Mouse (Mus musculus) hindlimb bud, embryonic 11.5 days (tissue): ENCODE results near the gene Ifna4.

Experiments used
- DNase-seq: peaks from one replicate; pipeline ENCODE4 v3.0.0-alpha.2; 2012; ENCODE audit warnings: low read depth, low spot score; ENCODE audit errors: extremely low spot score

The Ifna4 gene

DNA sequence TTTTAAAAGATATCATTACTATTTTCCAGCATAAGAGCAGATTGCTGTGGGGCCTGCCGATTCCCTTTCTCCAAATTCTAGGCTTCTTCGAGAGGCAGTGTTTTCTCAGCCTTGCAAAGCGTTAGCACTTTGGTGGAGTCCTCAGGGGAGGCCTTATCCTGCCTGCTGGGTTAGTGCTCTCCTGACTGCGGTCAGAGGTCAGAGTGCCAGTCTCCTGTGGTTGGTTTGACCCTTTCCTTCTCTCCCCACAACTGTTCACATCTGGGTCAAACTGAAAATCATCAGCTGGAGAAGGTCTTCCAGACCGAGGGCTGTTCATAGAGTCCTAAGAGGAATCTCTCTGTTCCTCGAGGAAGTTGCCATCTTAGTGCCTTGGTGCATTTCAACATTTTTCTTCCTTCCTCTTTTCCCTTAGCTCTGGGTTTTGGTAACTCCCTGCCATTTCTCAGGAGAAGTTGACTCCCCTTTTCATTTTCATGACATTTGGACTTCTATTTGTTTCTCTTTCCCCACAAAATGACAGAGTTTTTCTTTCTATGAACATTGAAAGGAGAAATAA, 23.4 kb downstream of the Ifna4 start:
- DNase-seq = no peak

DNA sequence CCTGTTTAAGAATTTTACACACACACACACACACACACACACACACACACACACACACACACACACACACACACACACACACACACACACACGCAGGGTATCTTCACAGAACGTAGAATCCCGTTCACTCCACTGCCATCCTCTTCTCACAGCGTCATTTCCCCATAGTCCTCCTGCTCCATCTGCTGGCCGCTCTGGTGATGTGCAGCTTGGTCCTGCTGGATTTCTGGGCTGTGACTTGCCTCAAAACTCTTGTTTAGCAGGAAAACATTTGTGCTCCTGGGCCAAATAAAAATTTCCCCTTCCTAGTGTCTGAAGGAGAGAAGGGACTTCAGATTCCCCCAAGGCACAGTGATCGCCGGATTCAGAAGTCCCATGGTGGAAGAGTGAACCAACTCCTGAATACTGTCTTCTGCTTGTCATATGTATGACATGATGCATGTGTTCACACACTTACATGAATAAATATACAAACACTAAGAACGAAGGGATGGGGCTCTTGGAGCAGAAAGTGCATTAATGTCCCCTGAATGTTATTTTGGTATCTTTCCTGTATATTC, 25.8 kb downstream of the Ifna4 start:
- DNase-seq = peak; percentile 75

DNA sequence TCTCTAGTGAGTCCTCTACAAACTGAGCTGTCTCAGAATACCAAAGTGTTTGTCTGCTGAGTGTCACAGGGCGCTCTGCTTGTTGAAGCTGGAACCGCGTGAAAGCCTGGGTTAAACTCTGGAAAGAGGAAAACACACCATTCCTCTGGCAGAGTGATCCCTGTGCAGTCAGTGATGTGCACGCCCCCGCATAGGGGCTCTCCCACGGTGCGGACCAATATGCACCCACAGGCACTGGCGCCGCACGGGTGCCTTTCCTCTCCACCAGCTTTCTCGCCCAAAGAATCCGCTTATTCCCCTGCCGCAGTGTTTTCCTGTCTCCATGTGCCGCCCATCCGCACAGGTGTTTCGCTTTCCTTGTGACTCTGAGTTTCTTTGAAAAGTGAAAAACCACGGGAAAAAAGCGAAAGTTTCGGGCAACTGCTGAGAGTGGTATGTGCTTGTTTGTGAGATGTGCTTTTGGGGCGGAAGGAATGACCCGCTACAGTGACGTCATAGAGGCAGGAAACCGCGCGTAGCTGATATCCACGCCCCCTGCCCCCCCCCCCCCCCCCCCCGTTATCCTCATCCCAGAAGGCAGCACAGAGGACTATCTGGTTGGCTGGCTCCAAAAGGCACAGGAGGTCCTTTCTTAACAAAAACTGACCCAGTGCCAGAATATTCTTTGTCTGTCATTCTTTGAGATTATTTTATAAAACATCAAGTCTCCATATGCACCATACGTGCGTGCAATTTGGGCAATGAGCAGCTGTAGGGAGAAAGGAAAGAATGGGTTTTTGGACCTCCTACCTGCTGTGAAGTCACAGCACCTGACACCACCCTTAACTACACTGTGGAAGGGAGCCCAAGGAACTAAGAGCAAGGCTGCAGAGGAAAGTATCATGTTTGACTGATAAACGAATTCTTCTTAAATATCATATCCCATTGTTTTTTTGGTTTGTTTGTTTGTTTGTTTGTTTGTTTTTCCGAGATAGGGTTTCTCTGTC, 26.6 kb downstream of the Ifna4 start:
- DNase-seq = peak; percentile 12

DNA sequence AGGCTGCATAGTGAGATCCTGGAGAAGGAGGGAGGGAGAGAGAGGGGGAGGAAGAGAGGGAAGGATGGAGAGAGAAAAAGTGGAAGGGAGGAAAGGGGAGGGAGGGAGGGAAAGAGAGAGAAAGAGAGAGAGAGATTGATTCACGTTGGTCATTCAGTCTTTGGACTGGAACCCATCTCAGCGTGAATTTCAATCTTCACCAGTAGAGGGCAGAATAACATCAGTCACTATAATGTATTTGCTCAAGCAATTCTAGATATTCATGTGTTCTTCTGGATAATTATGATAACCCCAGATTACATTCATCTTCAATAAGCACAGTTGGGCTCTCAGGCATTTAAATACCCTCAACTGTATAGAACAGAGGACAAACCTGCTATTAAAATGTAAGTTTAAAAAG, 31.0 kb downstream of the Ifna4 start:
- DNase-seq = peak; percentile 44

DNA sequence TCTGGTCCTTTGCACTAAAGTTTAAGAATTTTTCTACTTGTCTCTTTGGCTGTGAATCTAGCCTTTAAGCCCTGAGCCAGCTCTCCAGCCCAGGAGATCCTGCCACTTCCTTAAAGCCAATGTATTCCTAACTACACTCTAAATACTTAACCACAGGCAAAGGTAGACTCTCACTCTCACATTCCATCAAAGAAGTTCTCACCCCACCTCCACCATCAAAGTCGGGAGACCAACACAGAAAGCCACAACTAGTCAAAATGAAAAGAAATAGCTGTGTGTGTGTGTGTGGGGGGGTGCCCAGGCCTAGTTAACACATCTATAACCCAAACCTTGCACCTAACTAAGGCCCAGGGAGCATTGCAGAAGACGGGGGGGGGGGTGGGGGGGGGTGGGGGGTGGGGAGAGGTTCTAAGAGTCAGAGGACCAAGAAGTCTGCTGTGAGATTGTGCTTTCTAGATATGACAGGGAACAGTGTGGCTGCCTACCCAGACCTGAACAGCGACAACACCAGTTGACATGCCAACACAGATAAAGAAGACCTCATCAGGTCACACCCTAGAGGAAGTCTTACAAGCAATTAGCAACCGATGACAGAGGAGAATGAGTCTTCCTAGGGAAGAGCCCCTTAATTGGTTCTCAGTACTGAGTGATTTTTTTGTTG, 33.9 kb downstream of the Ifna4 start:
- DNase-seq = no peak

DNA sequence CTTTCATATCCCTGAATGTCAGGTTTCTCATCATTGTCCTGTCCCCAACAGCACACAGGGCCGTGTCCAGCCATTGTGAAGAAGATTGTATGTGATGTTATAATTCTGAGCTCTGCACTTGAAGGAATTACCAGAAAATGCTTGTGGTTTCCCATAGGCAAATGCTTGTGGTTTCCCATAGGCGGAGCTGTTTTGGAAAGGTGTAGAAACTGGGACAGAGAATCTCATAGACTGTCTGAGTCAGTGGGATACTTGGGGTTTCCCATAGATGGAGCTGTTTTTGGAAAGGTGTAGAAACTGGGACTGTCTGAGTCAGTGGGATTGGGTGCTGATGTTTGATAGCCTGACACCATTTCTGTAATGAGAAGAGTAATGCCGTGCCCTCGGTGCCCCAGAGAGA, 34.9 kb downstream of the Ifna4 start:
- DNase-seq = no peak

DNA sequence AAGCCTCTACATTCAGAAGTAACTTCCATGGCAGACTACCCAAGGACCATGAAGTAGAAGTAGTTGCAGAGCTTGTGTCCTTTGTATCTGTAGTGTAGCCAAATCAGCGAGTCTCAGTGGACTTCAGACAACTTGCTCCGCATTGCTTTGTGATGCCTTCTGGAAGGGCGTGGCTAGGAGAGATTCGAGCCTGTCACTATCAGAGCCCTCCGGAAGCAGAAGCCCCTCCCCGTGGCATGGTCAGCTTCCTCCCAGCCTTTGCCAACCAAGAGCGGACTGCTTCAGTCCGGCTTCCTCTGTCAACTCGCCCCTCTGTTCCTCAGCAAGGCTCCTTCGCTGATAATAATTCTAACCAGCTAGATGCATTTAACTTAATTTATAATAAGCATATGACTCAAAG, 36.6 kb downstream of the Ifna4 start:
- no peak for DNase-seq

DNA sequence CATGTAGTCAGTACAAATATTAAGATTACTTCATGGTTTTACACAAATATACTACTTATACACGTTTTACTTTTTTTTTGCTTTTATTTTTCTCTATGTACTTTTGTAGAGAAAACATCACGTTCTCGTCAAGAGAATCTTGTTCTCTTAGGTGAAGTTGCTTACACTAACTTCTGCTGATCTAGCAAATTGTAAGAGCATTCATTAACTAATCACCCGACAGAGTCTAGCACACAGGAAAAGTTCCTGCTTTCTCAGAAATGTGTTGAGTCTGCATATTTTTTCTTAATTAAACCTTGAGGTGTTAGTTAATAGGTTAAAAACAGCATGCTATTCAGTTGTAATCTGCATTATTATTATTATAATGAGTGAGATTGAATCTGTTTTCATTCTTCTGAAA, 37.1 kb downstream of the Ifna4 start:
- no peak for DNase-seq

DNA sequence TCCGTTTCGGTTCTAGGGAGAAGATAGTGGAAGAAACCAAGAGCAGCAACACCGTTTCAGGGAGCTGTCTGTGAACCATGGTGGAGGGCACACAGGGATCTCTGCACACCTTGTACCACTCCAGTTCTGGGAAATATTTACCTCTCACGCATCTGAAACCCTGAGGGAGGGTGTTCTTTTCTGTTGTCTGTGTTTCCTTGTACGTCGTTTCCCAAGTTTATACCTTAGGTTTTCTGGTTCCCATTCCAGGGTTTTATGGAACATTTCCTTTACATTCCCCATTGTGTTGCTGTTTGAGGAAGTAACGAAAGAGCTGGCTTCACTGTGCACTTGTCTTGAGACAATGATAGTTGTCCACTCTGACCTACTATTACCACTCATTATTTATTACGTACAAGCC, 38.4 kb downstream of the Ifna4 start, which contains the start of gene Ifne:
TSS of gene Ifne (minus strand) at position 101 of the 400 bp plus-strand sequence.
- no peak for DNase-seq

DNA sequence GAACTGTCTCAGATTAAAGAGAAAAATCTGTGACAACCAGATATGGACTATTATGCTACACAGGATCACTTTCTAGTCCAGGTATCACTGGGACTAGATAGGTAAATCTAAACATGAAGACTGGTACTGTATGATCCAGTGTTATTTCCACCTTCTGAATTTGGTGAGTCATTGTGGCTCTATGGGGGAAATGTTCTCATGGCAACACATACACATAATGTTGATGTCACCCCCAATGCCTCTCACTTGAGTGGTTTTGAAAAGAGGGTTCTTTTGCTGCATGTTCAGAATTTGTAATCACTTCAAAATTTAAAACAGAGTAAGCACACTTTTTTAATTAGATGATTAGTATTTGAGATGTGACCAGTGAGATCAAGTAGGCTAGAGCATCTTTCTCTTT, 46.6 kb downstream of the Ifna4 start:
- no peak for DNase-seq
